Mouse (Mus musculus) ES-E14 (cell line): ENCODE measurements around the gene Ndc1. TPM values are rescaled to one million over a fixed set of nuclear protein-coding genes. Genes with fewer than 3 reads are reported as not detected.
A peak's percentile ranks its signal among the peaks of the same experiment; 100 is the strongest.

Experiments
- DNase-seq: peaks from one replicate; pipeline ENCODE4 v3.0.0-alpha.2; 2013; ENCODE audit warnings: low read depth, low spot score
- H3K27ac ChIP-seq: 2 replicates; pipeline ENCODE4 v1.5.1; 2012; ENCODE audit warnings: low read depth, mild to moderate bottlenecking, low read length, moderate library complexity, mixed read lengths; ENCODE audit not compliant: poor library complexity, insufficient read depth, severe bottlenecking
- H3K36me3 ChIP-seq: 2 replicates; pipeline ENCODE4 v1.6.1; 2012; ENCODE audit warnings: mild to moderate bottlenecking, low read length, moderate library complexity, mixed read lengths; ENCODE audit not compliant: control insufficient read depth, poor library complexity, insufficient read depth, severe bottlenecking
- H3K4me1 ChIP-seq, 2 experiments: fragments of 150-350 bp in 1 of 2; sonication (generic) in 1 of 2; 2 replicates each; pipeline ENCODE4 v1.6.1; 2012; ENCODE audit warnings: low read length in 2 of 2, mild to moderate bottlenecking in 1 of 2, mixed read lengths in 1 of 2; ENCODE audit not compliant: control insufficient read depth in 2 of 2, insufficient read depth in 2 of 2, poor library complexity in 1 of 2
- H3K4me3 ChIP-seq, 2 experiments: fragments of 150-350 bp in 1 of 2; sonication (generic) in 1 of 2; 2 replicates each; pipeline ENCODE4 v1.5.1; 2012; ENCODE audit warnings: low read length in 2 of 2, low read depth in 1 of 2, mild to moderate bottlenecking in 1 of 2, mixed read lengths in 1 of 2; ENCODE audit not compliant: insufficient read depth in 1 of 2, poor library complexity in 1 of 2, severe bottlenecking in 1 of 2
- H3K9ac ChIP-seq: 2 replicates; pipeline ENCODE4 v1.6.1; 2012; ENCODE audit warnings: low read depth, mild to moderate bottlenecking, low read length, mixed read lengths; ENCODE audit not compliant: poor library complexity, insufficient read depth, severe bottlenecking
- H3K9me3 ChIP-seq: fragments of 150-350 bp; sonication (generic); 2 replicates; pipeline ENCODE4 v1.6.1; 2012; ENCODE audit warnings: low read depth, mild to moderate bottlenecking, low read length; ENCODE audit not compliant: control insufficient read depth, insufficient read depth
- CHD2 ChIP-seq: IDR thresholded peaks from 2 replicates; pipeline ENCODE4 v1.6.1; 2014; ENCODE audit warnings: mild to moderate bottlenecking, low read depth, low read length, inconsistent platforms
- HCFC1 ChIP-seq: IDR thresholded peaks from 2 replicates; pipeline ENCODE4 v1.6.1; 2012; ENCODE audit warnings: low read length, inconsistent platforms, borderline replicate concordance; ENCODE audit not compliant: insufficient read depth
- MAFK ChIP-seq: IDR thresholded peaks from 2 replicates; pipeline ENCODE4 v1.6.1; 2014; ENCODE audit warnings: mild to moderate bottlenecking, low read depth, low read length, inconsistent platforms; ENCODE audit not compliant: insufficient read depth
- ZC3H11A ChIP-seq: IDR thresholded peaks from 2 replicates; pipeline ENCODE4 v1.6.1; 2012; ENCODE audit warnings: low read depth, mild to moderate bottlenecking, inconsistent platforms, low read length, borderline replicate concordance
- ZNF384 ChIP-seq: IDR thresholded peaks from 2 replicates; pipeline ENCODE4 v1.6.1; 2012; ENCODE audit warnings: low read depth, low read length, inconsistent platforms
- in situ Hi-C, 2 experiments: fragments of 600-800 bp; cut with MboI; formaldehyde crosslinking; loops; one replicate each; pipeline ENCODE4 v1.15.1; 2025; ENCODE audit warnings: low sequenced_read_pairs in 2 of 2, inconsistent platforms in 1 of 2; ENCODE audit not compliant: unreplicated experiment in 2 of 2
- total RNA-seq: library from RNA; depleted of rRNA; stranded (reverse); fragments of 300-350 nt; gene quantifications from 2 replicates; pipeline ENCODE4 v1.2.3, GENCODE M21; 2012

The Ndc1 gene
- total RNA-seq, 1 experiment: 102 TPM

- H3K4me1 ChIP-seq: peaks cover 0 to 6% of the 10 kb centered on the region in 2 experiments; a peak in 1 of 4 replicates
- DNase-seq: no peak
- in situ Hi-C loops: no loop called here
Observed at GRCm38 (mm10) chr4:107448481-107448880, 80.9 kb downstream of the Ndc1 start.

GRCm38 (mm10) chr4:107449519-107449918 is 81.9 kb downstream of the Ndc1 start:
- Histone ChIP-seq H3K9ac (no peak overlapping the region), H3K4me1 (peaks cover 0 to 7% of the 10 kb centered on the region in 2 experiments; a peak in 1 of 4 replicates), H3K36me3 (no peaks in the 10 kb centered on the region), H3K9me3 (no peaks in the 10 kb centered on the region), H3K27ac (no peak overlapping the region), H3K4me3 (no peak overlapping the region)
- DNase-seq: no peak
- TF ChIP-seq HCFC1 (no peak), CHD2 (no peak), ZNF384 (no peak)
- in situ Hi-C loops: no loop called here

More at GRCm38 (mm10) chr4:107448481-107448880, 80.9 kb downstream of the Ndc1 start:
- no peak overlapping the region for H3K9ac ChIP-seq
- H3K27ac ChIP-seq: no peak overlapping the region
- no peaks in the 10 kb centered on the region for H3K36me3 ChIP-seq
- TF ChIP-seq ZNF384 (no peak), ZC3H11A (no peak), CHD2 (no peak), HCFC1 (no peak), MAFK (no peak)
- H3K9me3 ChIP-seq: no peaks in the 10 kb centered on the region
- H3K4me3 ChIP-seq: no peak overlapping the region

- no peak overlapping the region for H3K27ac ChIP-seq
- no peaks in the 10 kb centered on the region for H3K9me3 ChIP-seq
- H3K9ac ChIP-seq: no peak overlapping the region
- peak overlapping the region; percentile 49 to 61; a peak in 2 of 4 replicates for H3K4me3 ChIP-seq
- in situ Hi-C loops: no loop called here
- TF ChIP-seq CHD2 (no peak), ZNF384 (no peak), ZC3H11A (no peak), MAFK (no peak), HCFC1 (no peak)
- H3K4me1 ChIP-seq: peaks cover 0 to 7% of the 10 kb centered on the region in 2 experiments; a peak in 1 of 4 replicates
- DNase-seq: no peak
- H3K36me3 ChIP-seq: no peaks in the 10 kb centered on the region
Observed at GRCm38 (mm10) chr4:107452266-107453015, 84.9 kb downstream of the Ndc1 start.

- Histone ChIP-seq H3K4me1 (peaks cover 0 to 7% of the 10 kb centered on the region in 2 experiments; a peak in 1 of 4 replicates), H3K36me3 (no peaks in the 10 kb centered on the region), H3K9ac (0 out of 2 replicates have a peak overlapping the region, but pooled peaks have one; percentile 30), H3K9me3 (no peaks in the 10 kb centered on the region), H3K27ac (no peak overlapping the region), H3K4me3 (peak overlapping the region; percentile 49 to 61)
- TF ChIP-seq ZC3H11A (peak; percentile 42; the same call in 1 of the 2 replicates), MAFK (0 out of 2 replicates have a peak, but pooled peaks have one; percentile 3), HCFC1 (no peak), ZNF384 (no peak)
- peak; percentile 93 for DNase-seq
- in situ Hi-C loops: no loop called here
Observed at GRCm38 (mm10) chr4:107453141-107453984, 85.8 kb downstream of the Ndc1 start.
